Mouse (Mus musculus) heart, postnatal 0 days (tissue): ENCODE data around the gene Ptprn2.

Source experiments
- CTCF ChIP-seq: IDR thresholded peaks from 2 replicates; pipeline ENCODE4 v1.5.1; 2016; ENCODE audit warnings: antibody characterized with exemption, control low read depth, low read depth
- EP300 ChIP-seq: IDR thresholded peaks from 2 replicates; pipeline ENCODE4 v1.6.1; 2016; ENCODE audit warnings: antibody characterized with exemption, low read depth

GRCm38 (mm10) chr12:117172885-117173529, 687.5 kb downstream of the Ptprn2 start:
- TF ChIP-seq EP300 (no peak), CTCF (no peak)
